Mouse (Mus musculus) cerebellum, postnatal 25 days (tissue): ENCODE data around the gene Ear14.
"Not testable (repeated sequence)": the region's sequence is repeated elsewhere in the genome, so short reads cannot be mapped to it uniquely, and the experiment has no call there.

Experiments
- DNase-seq, 2 experiments: peaks; one replicate each; pipeline ENCODE4 v3.0.0; 2021; ENCODE audit warnings: mixed read lengths in 2 of 2

Ear14 gene

DNA sequence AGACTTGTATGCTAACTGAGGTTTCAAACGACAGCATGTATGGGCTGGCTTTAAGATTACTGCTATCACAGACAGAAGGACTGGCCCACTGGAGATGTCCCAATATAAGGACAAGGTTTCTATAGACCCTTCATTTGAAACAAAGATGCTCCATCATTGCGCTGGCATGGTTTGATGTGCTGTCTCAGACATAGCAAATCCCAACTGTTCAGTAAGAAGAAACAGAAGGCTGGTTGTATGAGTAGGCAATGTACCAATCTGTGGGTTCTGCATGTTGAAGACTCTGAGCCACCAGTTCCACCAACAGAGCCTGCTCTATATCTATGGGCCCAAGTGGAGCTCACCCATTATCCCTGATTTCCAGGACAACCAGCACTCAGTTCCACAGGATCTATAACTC is at the start of gene Ear14:
Ear14 (plus strand) TSS at position 277 of the 400 bp plus-strand sequence.
- DNase-seq, result no peak

DNA sequence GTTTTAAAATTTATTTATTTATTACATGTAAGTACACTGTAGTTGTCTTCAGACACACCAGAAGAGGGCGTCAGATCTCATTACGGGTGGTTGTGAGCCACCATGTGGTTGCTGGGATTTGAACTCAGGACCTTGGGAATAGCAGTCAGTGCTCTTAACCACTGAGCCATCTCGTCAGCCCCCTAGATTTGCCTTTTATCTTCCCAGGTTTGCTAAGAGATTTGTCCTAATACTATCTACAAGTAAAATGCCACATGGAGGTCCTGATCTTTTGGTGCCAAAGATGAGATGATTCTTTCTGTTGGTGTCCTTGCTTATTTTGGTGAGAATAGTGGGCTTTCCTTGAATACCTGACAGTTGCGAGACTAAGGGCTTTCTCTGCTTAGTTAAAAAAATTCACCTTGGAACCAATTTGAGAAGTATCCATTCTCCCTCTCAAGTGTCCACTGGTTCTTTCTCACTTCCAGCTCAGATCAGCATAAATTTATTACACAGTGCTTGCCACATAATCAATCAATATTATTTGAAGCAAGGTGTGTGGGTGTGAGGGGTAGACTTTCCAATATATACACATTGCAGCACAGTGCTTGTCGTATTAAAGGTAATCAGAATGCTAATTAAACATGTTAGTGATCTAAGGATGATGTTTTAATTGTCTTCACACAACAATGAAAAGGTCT is 47.0 kb upstream of the Ear14 start:
- DNase-seq, result no peak

DNA sequence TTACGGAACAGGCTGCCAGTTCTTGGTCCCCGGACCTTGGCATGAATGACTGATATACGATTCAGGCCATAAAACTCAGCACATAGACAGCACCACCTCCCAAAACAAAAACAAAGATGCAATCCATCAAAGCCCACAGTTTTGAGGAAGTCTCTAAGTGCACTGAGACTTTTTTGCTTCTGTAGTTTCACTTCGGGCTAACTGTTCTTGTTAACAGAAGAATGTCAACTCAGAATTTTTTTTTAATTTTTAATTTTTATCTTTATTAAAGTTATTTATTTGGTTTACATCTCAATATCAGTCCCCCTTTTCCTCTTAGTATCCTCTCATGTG is 46.5 kb upstream of the Ear14 start:
- DNase-seq, result no peak

DNA sequence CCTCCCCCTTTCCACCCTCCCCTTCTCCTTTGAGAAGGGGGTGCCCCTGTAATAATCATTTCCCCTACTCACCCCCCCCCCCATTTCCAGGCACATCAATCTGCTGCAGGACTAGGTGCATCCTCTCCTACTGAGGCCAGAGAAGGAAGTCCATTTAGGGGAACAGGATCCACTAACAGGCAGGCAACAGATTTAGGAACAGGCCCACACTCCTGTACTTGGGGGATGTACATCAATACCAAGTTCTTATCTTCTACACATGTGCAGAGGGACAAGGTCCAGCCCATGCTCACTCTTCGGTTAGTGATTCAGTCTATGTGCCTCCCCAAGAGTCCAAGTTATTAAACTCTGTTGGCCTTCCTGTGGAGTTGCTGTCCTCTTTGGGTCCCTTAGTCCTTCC is 46.1 kb upstream of the Ear14 start:
- DNase-seq, result no peak

GRCm38 (mm10) chr14:51161976-51162375 is 41.2 kb upstream of the Ear14 start, which contains the start of gene Rnase2b:
Gene Rnase2b (plus strand): TSS chr14:51162260.
- not testable (repeated sequence) for DNase-seq

- not testable (repeated sequence) for DNase-seq
Observed at GRCm38 (mm10) chr14:51163323-51163722, 39.9 kb upstream of the Ear14 start.

- DNase-seq, result no peak
Observed at GRCm38 (mm10) chr14:51165435-51165834, 37.8 kb upstream of the Ear14 start.

DNA sequence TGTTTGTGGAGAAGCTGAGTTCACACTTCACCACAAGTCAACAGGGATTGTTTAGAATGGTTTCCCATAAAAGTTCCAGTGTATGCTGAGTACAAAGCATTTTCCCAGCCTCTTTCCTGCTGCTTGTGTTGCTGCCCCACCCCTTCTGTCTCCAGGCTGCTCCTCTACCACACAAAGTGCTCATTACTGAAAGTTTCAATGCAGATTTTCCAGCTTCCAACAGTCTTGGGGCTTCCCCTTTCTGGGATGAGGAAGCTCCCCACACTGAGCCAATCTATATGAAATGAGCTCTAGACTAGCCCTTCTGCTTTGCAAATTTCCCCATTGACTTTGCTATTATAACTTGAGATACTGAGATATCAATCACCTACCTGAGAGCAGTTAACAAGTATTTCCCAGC is 37.1 kb upstream of the Ear14 start:
- no peak for DNase-seq

DNA sequence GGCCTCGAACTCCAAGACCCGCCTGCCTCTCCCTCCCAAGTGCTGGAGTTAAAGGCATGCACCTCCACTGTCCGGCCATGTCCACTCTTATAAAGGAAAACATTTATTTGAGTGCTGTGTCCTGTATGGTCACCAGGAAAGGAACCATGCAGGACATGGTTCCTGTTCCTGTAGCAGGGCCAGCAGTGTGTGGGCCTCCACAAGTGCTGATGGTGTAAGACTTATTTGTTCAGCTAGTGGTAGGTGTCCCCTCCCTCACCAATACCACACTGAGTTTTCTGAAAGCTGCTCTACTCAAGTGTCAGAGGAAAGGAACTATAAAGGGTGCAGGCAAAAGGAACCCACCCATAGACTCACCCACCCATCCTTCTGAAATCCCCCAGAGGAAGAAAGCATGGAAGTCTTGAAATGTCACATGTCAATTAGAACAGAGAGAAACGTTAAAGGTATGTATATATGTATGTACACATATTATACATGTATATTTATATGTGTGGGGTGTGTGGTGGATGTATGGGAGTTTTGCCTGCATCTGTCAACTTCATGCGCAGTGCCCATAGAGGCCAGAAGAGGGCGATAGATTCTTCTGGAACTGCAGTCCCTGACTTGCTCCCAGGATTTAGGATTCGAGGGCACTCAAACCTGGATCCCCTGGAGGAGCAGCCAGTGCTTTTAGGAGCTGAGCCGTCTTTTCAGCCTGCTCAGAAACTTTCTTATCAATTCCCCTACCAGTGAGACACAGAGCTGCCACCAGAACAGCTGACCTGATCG is 30.9 kb upstream of the Ear14 start:
- DNase-seq, result peak; percentile 33 to 58

GRCm38 (mm10) chr14:51172947-51173346 is 30.2 kb upstream of the Ear14 start:
- DNase-seq, result not testable (repeated sequence)

GRCm38 (mm10) chr14:51173843-51174242 is 29.3 kb upstream of the Ear14 start:
- DNase-seq, result no peak

GRCm38 (mm10) chr14:51181051-51181450 is 22.1 kb upstream of the Ear14 start:
- not testable (repeated sequence) for DNase-seq

- DNase-seq, result no peak
Observed at GRCm38 (mm10) chr14:51195681-51196080, 7.5 kb upstream of the Ear14 start.

DNA sequence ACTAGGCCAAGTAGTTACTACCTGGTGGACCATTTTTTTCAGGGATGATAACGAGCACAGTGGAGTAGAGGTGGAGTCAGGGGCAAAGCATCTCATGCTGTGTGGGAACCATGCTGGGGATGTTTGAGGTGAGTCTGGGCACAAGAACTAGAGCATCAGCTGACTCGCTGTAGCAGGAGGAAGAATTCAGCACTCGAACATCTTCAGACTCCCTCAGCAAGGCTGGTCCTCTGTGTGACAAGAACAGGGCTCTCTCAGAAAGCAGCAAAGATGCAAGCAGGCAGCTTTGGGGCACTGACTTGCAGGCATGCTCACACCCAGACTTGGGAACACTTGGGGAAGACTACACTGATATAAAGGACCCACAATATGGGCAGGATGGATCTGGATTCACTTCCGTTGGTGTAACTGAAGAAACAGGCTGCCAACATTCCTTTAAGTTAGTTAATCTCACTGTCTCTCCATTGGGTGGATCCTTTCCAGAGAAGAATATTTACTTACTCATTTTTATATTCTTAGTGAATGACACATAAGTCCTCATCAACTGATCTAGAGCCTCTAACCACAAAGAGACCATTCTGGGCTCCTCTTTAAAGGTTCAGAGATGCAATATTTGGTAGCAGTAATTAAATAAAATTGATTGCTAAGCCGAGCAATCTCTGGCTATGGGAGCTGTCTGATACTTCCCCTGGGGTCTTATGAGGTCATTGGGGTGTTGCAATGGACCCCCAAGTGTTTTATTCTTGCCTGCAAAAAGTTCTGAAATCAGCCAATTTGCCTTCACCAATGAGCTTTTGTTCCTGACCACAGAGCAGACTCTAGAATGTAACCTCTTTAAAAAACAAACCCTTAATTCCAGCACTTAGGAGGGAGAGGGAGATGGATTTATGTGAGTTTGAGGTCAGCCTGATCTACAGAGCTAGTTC is 3.8 kb upstream of the Ear14 start, which contains the start of gene Ang2:
Ang2 (minus strand) TSS at position 51 of the 926 bp plus-strand sequence.
- no peak for DNase-seq

- no peak for DNase-seq
Observed at GRCm38 (mm10) chr14:51200054-51200453, 3.1 kb upstream of the Ear14 start.

DNA sequence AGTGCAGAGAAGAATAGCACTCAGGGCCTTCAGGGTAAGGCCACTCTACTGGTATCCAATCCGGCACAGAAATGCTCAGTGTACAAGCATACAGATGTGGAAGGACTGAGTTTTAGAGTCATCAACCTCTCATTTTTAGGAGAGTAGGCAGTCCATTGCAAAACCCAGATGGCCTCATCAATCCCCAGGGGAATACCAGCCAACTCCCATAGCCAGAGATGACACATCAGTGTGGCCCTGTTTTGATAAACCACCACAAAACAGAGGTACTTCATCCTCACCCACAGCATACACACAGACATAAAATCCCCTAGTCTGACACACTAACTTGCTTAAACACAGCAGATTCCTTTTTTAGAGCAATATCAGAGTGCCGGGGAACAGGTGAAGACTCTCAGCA is 2.7 kb upstream of the Ear14 start:
- DNase-seq, result no peak

DNA sequence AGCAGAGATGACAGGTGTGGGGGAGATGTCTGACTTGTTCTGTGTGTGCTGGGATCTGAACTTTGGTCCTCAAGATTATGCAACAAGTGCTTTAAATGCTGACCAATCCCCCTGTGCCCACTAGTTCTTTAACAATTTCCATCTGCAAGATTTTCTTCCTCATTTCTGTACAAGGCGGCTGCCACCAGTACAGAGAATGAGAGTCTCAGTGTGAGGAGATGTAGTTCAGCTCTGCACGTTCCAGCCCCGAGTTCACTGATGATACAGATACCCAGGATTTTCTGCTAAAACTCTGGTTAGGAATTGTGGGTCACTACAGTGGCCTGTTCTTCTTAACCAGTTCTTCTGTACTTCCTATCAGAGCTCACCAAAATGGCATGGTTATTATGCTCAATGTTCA is 16.9 kb downstream of the Ear14 start:
- DNase-seq, result not testable (repeated sequence)

DNA sequence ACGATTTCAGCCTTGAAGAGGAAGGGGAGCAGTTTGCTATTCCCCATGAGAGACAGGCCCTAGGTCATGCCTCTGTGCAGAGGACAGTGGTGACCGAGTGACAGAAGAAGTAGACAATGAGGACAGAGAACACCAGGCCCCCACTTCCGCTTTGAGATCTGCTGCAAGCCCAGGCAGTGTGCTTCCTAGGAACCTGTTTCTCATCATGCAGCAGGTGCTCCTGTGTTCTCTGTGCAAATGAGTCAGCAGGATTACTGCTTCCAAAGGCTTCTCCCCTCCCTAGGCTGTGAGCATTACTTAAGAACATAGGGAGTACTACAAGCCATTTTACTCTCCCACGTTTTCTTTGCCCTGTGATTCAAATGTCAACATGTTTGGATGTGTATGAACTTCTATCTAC is 26.5 kb downstream of the Ear14 start:
- DNase-seq, result not testable (repeated sequence)

DNA sequence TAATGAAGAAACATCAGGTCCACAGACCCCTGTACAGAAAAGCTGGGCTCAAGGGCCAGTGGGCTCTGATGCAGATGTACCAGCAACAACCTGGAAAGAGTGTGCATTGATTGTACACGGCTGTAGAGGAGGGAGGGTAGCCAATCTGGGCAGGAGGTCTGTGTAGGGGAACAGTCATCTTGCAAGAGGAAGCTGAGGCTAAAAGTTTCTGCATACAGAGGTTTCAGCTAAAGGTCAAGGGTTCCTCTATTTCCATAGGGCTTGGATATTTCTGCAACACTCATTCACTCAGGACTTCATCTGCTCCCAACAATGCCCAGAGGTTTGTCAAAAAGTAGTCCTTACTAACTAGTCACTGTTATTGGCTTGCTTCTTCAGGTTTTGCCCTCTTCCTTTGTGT is 34.3 kb downstream of the Ear14 start:
- DNase-seq, result not testable (repeated sequence)

- DNase-seq, result peak in 1 of 2 experiments; percentile 16
Observed at GRCm38 (mm10) chr14:51240899-51241298, 37.7 kb downstream of the Ear14 start.

- no peak for DNase-seq
Observed at GRCm38 (mm10) chr14:51247736-51248135, 44.5 kb downstream of the Ear14 start.

DNA sequence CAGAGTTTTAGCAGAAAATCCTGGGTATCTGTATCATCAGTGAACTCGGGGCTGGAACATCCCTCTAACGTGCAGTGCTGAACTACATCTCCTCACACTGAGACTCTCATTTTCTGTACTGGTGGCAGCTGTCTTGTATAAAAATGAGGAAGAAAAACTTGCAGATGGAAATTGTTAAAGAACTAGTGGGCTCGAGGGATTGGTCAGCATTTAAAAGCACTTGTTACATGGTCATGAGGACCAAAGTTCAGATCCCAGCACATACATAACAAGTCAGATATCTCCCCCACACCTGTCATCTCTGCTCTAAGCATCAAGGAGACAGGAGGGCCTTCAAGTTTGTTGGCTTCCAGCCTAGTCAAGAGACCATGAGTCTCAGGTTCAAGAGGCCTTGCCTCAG is 47.2 kb downstream of the Ear14 start:
- no peak for DNase-seq

DNA sequence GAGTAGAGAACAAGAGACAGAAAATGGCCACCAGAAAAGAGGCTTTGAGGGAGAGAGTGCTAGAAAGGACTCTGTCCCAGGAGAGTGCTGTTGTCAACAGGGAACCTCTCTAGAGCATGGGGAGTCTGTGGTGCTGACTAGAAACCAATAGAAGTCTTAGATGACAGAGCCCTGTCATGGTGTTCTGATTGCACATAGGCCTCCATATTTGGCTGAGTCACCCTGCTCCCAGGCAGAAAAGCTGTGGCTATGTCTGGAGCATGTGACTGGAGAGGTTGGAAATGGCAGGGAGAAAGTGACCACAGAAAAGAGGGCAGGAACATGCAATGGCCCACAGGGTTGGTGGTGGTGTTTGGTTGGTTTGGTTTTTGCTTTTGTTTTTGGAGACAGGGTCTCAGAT is 49.0 kb downstream of the Ear14 start:
- DNase-seq, result not testable (repeated sequence)
